Mouse (Mus musculus) liver, postnatal 0 days (tissue): ENCODE data around the gene Nptxr.

Experiments
- CTCF ChIP-seq: sonication (generic); IDR thresholded peaks from 2 replicates; pipeline ENCODE4 v1.5.1; 2016; ENCODE audit warnings: antibody characterized with exemption, low read depth
- EP300 ChIP-seq: IDR thresholded peaks from 2 replicates; pipeline ENCODE4 v1.6.1; 2016; ENCODE audit warnings: antibody characterized with exemption, low read depth, mild to moderate bottlenecking

- TF ChIP-seq CTCF (no peak), EP300 (no peak)
Measured at GRCm38 (mm10) chr15:79787815-79788214, 16.8 kb downstream of the Nptxr start.
